Mouse (Mus musculus) intestine, embryonic 14.5 days (tissue): ENCODE data around the gene 9430015G10Rik. TPM values are rescaled to one million over a fixed set of nuclear protein-coding genes. Genes with fewer than 3 reads are reported as not detected.
"Not testable (repeated sequence)": the region's sequence is repeated elsewhere in the genome, so short reads cannot be mapped to it uniquely, and the experiment has no call there.

ENCODE experiments used
- ATAC-seq: fragments of 200-750 bp; cut with Nextera tagmentation; replicated peaks from 2 replicates; pipeline ENCODE4 v1.8.0; 2017; ENCODE audit warnings: low read depth, moderate number of reproducible peaks, moderate TSS enrichment, moderate library complexity; ENCODE audit not compliant: low FRiP score, low TSS enrichment
- DNase-seq: peaks from one replicate; pipeline ENCODE4 v3.0.0-alpha.2; 2018; ENCODE audit warnings: low spot score
- H3K27ac ChIP-seq: fragments of 300-500 bp; sonication (generic); 2 replicates; pipeline ENCODE4 v1.5.1; 2014; ENCODE audit warnings: low read depth, mild to moderate bottlenecking, control low read depth
- H3K27me3 ChIP-seq: fragments of 300-500 bp; sonication (generic); replicated peaks from 2 replicates; pipeline ENCODE4 v1.6.1; 2014; ENCODE audit warnings: low read length, control low read depth; ENCODE audit not compliant: control insufficient read depth, insufficient read depth
- H3K36me3 ChIP-seq: fragments of 300-500 bp; sonication (generic); 2 replicates; pipeline ENCODE4 v1.6.1; 2014; ENCODE audit warnings: low read length, control low read depth; ENCODE audit not compliant: control insufficient read depth, insufficient read depth
- H3K4me1 ChIP-seq: fragments of 300-500 bp; sonication (generic); replicated peaks from 2 replicates; pipeline ENCODE4 v1.6.1; 2014; ENCODE audit warnings: low read length, control low read depth, mixed read lengths; ENCODE audit not compliant: control insufficient read depth, insufficient read depth
- H3K4me2 ChIP-seq: fragments of 300-500 bp; sonication (generic); 2 replicates; pipeline ENCODE4 v1.6.1; 2014; ENCODE audit warnings: low read length
- H3K4me3 ChIP-seq: fragments of 300-500 bp; sonication (generic); 2 replicates; pipeline ENCODE4 v1.5.1; 2014; ENCODE audit warnings: low read depth, low read length, control low read depth, mixed read lengths
- H3K9ac ChIP-seq: fragments of 300-500 bp; sonication (generic); 2 replicates; pipeline ENCODE4 v1.6.1; 2014; ENCODE audit warnings: mild to moderate bottlenecking, low read length
- H3K9me3 ChIP-seq: fragments of 300-500 bp; sonication (generic); 2 replicates; pipeline ENCODE4 v1.6.1; 2016; ENCODE audit warnings: low read length, control low read depth; ENCODE audit not compliant: control insufficient read depth
- WGBS: fragments of 180-500 bp; shearing (Covaris S2); extraction: QIAGEN DNeasy Blood & Tissue Kit; methylation state at CpG from one replicate; pipeline ENCODE4 v1.1.7; 2014; 5-methylcytosine and 5-hydroxymethylcytosine counted together
- polyA plus RNA-seq: library from polyadenylated mRNA; unstranded; fragments of >200 nt; fragmentation: Nextera tagmentation; extraction: Ambion mirVana; gene quantifications from 2 replicates; pipeline ENCODE4 v1.2.1, GENCODE M21; 2014

Gene 9430015G10Rik
- polyA plus RNA-seq, 1 experiment from 2014 or later: 34.5 TPM

- Histone ChIP-seq H3K27ac (no peak overlapping the region), H3K9me3 (0 out of 2 replicates have a peak, but pooled peaks cover 3% of the 10 kb centered on the region), H3K4me2 (no peak overlapping the region), H3K27me3 (no peaks in the 10 kb centered on the region), H3K4me3 (no peak overlapping the region), H3K9ac (no peak overlapping the region), H3K4me1 (no peaks in the 10 kb centered on the region), H3K36me3 (no peaks in the 10 kb centered on the region)
- 80% methylated on average over 12 of the region's 12 CpGs for WGBS
- DNase-seq (no peak), ATAC-seq (no peak; the same call in 1 of the 2 replicates)
Observed at GRCm38 (mm10) chr4:156133943-156134605, 24.3 kb downstream of the 9430015G10Rik start.

GRCm38 (mm10) chr4:156135112-156135511 is 25.3 kb downstream of the 9430015G10Rik start:
- no peaks in the 10 kb centered on the region for H3K27me3 ChIP-seq
- ATAC-seq (no peak; the same call in 1 of the 2 replicates), DNase-seq (no peak)
- no peak overlapping the region for H3K4me3 ChIP-seq
- no peaks in the 10 kb centered on the region for H3K36me3 ChIP-seq
- no peak overlapping the region for H3K4me2 ChIP-seq
- H3K9me3 ChIP-seq: 0 out of 2 replicates have a peak, but pooled peaks cover 3% of the 10 kb centered on the region
- no peaks in the 10 kb centered on the region for H3K4me1 ChIP-seq
- 89% methylated on average over 13 of the region's 13 CpGs for WGBS
- no peak overlapping the region for H3K9ac ChIP-seq
- H3K27ac ChIP-seq: no peak overlapping the region

GRCm38 (mm10) chr4:156135801-156136200 is 26.0 kb downstream of the 9430015G10Rik start:
- H3K27me3 ChIP-seq: no peaks in the 10 kb centered on the region
- no peak for ATAC-seq

GRCm38 (mm10) chr4:156136285-156137100 is 26.7 kb downstream of the 9430015G10Rik start:
- ATAC-seq: no peak
- Histone ChIP-seq H3K4me3 (no peak overlapping the region), H3K4me2 (no peak overlapping the region), H3K27ac (no peak overlapping the region), H3K4me1 (no peaks in the 10 kb centered on the region), H3K36me3 (no peaks in the 10 kb centered on the region), H3K27me3 (no peaks in the 10 kb centered on the region), H3K9me3 (0 out of 2 replicates have a peak, but pooled peaks cover 3% of the 10 kb centered on the region), H3K9ac (no peak overlapping the region)
- DNase-seq: no peak
- WGBS: 94% methylated on average over 30 of the region's 30 CpGs

More at GRCm38 (mm10) chr4:156135801-156136200, 26.0 kb downstream of the 9430015G10Rik start:
- H3K4me3 ChIP-seq: no peak overlapping the region
- DNase-seq: no peak
- H3K4me2 ChIP-seq: no peak overlapping the region
- 93% methylated on average over 14 of the region's 14 CpGs for WGBS
- H3K9me3 ChIP-seq: 0 out of 2 replicates have a peak, but pooled peaks cover 3% of the 10 kb centered on the region
- H3K4me1 ChIP-seq: no peaks in the 10 kb centered on the region
- H3K27ac ChIP-seq: no peak overlapping the region
- H3K36me3 ChIP-seq: no peaks in the 10 kb centered on the region
- H3K9ac ChIP-seq: no peak overlapping the region

GRCm38 (mm10) chr4:156150887-156151286 is 41.1 kb downstream of the 9430015G10Rik start:
- not testable (repeated sequence) for H3K9ac ChIP-seq, H3K9me3 ChIP-seq, DNase-seq, ATAC-seq, H3K4me3 ChIP-seq, H3K27ac ChIP-seq, H3K4me1 ChIP-seq, H3K4me2 ChIP-seq, H3K27me3 ChIP-seq, H3K36me3 ChIP-seq
- 77% methylated on average over 10 of the region's 10 CpGs for WGBS

GRCm38 (mm10) chr4:156154771-156155170 is 45.0 kb downstream of the 9430015G10Rik start:
- DNase-seq (no peak), ATAC-seq (no peak)
- 90% methylated on average over 3 of the region's 3 CpGs for WGBS
- Histone ChIP-seq H3K4me1 (no peaks in the 10 kb centered on the region), H3K4me2 (no peak overlapping the region), H3K9me3 (peaks cover 8% of the 10 kb centered on the region; the same call in 1 of the 2 replicates), H3K27me3 (no peaks in the 10 kb centered on the region), H3K27ac (no peak overlapping the region), H3K36me3 (no peaks in the 10 kb centered on the region), H3K9ac (no peak overlapping the region), H3K4me3 (no peak overlapping the region)

GRCm38 (mm10) chr4:156166477-156166876 is 56.7 kb downstream of the 9430015G10Rik start:
- WGBS: 95% methylated on average over 9 of the region's 9 CpGs
- no peak for DNase-seq
- H3K4me2 ChIP-seq: no peak overlapping the region
- no peaks in the 10 kb centered on the region for H3K27me3 ChIP-seq
- no peak overlapping the region for H3K27ac ChIP-seq
- H3K9ac ChIP-seq: no peak overlapping the region
- peaks cover 10% of the 10 kb centered on the region for H3K9me3 ChIP-seq
- H3K36me3 ChIP-seq: peaks cover 88% of the 10 kb centered on the region
- H3K4me1 ChIP-seq: no peaks in the 10 kb centered on the region
- no peak overlapping the region for H3K4me3 ChIP-seq
- ATAC-seq: no peak

GRCm38 (mm10) chr4:156168611-156169010 is 58.8 kb downstream of the 9430015G10Rik start:
- no peak for ATAC-seq
- Histone ChIP-seq H3K36me3 (peaks cover 99% of the 10 kb centered on the region), H3K4me2 (no peak overlapping the region), H3K9me3 (no peaks in the 10 kb centered on the region), H3K27ac (no peak overlapping the region), H3K4me1 (no peaks in the 10 kb centered on the region), H3K27me3 (no peaks in the 10 kb centered on the region), H3K9ac (no peak overlapping the region), H3K4me3 (no peak overlapping the region)
- WGBS: 89% methylated on average over 8 of the region's 8 CpGs
- no peak for DNase-seq
